ENCODE assay signal across 8 mouse cellular contexts in the genomic region with DNA sequence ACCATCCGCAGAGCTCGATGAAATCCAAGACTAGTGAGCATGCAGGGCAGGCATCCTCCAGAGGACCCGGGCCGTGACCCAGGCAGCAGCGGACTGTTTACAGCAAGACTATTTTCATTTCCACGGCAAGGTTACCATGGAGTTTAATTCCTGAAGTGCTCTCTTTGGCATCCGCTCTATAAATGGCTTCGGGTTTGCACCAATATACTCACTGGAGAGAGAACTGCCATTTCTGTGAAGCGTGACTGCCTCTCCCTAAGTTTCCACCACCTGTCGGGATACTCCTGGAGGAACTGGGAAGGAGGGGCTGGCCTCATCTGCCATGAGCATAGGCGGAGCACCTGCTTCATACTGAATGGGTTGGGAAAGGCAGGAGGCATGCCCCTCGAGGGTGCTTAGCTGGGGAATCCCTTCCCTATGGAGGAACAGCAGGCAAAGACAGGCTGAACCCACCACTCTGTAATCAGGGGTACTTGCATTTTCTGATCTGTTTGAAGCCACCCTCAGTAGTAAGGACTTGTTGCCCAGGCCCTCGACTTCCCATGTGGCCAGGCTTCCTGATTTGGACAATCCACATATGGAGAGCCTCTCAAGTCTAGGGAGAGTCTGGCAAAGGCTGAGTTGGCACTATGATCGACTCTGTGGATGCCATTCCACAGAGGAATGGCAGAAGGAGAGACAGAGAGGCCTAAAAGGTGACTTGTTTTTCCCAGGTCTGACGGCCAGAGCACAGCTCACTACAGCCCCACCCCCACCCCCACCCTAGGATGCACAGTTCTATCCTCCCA. TPM values are rescaled to one million over a fixed set of nuclear protein-coding genes. Genes with fewer than 3 reads are reported as not detected.
DNase-seq lines count a peak whose midpoint lies in the region; ATAC-seq and TF ChIP-seq lines count a peak whose summit lies in the region.

No protein-coding gene starts in this region.

- peak; percentile 63 for ATAC-seq in cerebellum, adult (ENCODE audit: insufficient number of reproducible peaks, low FRiP score, low TSS enrichment)
- ATAC-seq in intestine, postnatal 0 days: no peak
- ATAC-seq in megakaryocyte-erythroid progenitor cell, adult 5-6 weeks (replicated peaks; ENCODE audit: low FRiP score, low TSS enrichment, poor library complexity, severe bottlenecking): no peak

- no peak for DNase-seq in cerebellum, adult 8-10 months
- DNase-seq in lung, postnatal 36 days: peak; percentile 17
- DNase-seq in lung, adult 2 months: no peak
- peak; percentile 64 for DNase-seq in telencephalon, adult 2 months (ENCODE audit: low read depth, low spot score)
- DNase-seq in lung, postnatal 10 days: no peak

- peak overlapping the region; percentile 17; the same call in 1 of the 2 replicates for H3K9ac ChIP-seq in intestine, postnatal 0 days (ENCODE audit: low read depth, low read length)

- no peak overlapping the region; the same call in 1 of the 2 replicates for H3K4me2 ChIP-seq in intestine, postnatal 0 days (replicated peaks; ENCODE audit: low read depth)

- H3K27me3 ChIP-seq in intestine, postnatal 0 days (replicated peaks; ENCODE audit: control insufficient read depth, insufficient read depth, low read length): no peaks in the 10 kb centered on the region

- no peak for TF ChIP-seq POLR2A in lung, adult 2 months (IDR thresholded peaks at IDR 0.05; ENCODE audit: borderline replicate concordance, extremely low read depth, low read depth, low read length)

- no peak for TF ChIP-seq CTCF in lung, adult 2 months (IDR thresholded peaks at IDR 0.05; ENCODE audit: insufficient read depth, low read length)
- TF ChIP-seq CTCF in intestine, postnatal 0 days (IDR thresholded peaks at IDR 0.05; ENCODE audit: low read depth): no peak

- no peaks in the 10 kb centered on the region for H3K4me1 ChIP-seq in lung, adult 2 months (ENCODE audit: control insufficient read depth, insufficient read depth, low read length)
- peaks cover 16% of the 10 kb centered on the region for H3K4me1 ChIP-seq in intestine, postnatal 0 days (replicated peaks; ENCODE audit: control insufficient read depth, insufficient read depth, low read length)

- no peak overlapping the region for H3K4me3 ChIP-seq in lung, adult 2 months (replicated peaks; ENCODE audit: extremely low read depth, low read depth, low read length)
- no peak overlapping the region for H3K4me3 ChIP-seq in intestine, postnatal 0 days (ENCODE audit: low read depth, low read length)

- no peaks in the 10 kb centered on the region for H3K9me3 ChIP-seq in intestine, postnatal 0 days (ENCODE audit: control insufficient read depth)

- H3K27ac ChIP-seq in intestine, postnatal 0 days (ENCODE audit: low read depth, low read length): no peak overlapping the region

- no peaks in the 10 kb centered on the region for H3K36me3 ChIP-seq in intestine, postnatal 0 days (ENCODE audit: control insufficient read depth, insufficient read depth)

- 37% methylated on average over 15 of the region's 15 CpGs for WGBS in lung, adult 2 months
- 44% methylated on average over 15 of the region's 15 CpGs for WGBS in intestine, postnatal 0 days

RNA-seq across cellular contexts. Expression of gene Wnk2, which starts 19.8 kb away (rescaled TPM):
- 1.5 and 4.2 TPM in 2 replicates for polyA plus RNA-seq in lung, adult 2 months (2012; rRNA removed)
- polyA plus RNA-seq in intestine, postnatal 0 days (2015; fragmentation: Nextera tagmentation; extraction: Ambion mirVana): 1.7 and 2.3 TPM in 2 replicates
- 0.24 TPM in 1 of 2 replicates, not detected in the other for total RNA-seq in megakaryocyte-erythroid progenitor cell, adult 5-6 weeks (2014; fragmentation: Nextera tagmentation)
- not detected in 2 replicates for total RNA-seq in megakaryocyte-erythroid progenitor cell, adult 5-6 weeks (2017)

RNA-seq across cellular contexts. Expression of gene Ninj1, which starts 59.2 kb away (rescaled TPM):
- 161 and 222 TPM in 2 replicates for polyA plus RNA-seq in lung, adult 2 months (2012; rRNA removed)
- 108 and 111 TPM in 2 replicates for polyA plus RNA-seq in intestine, postnatal 0 days (2015; fragmentation: Nextera tagmentation; extraction: Ambion mirVana)
- total RNA-seq in megakaryocyte-erythroid progenitor cell, adult 5-6 weeks (2014; fragmentation: Nextera tagmentation): 34.5 and 36.1 TPM in 2 replicates
- total RNA-seq in megakaryocyte-erythroid progenitor cell, adult 5-6 weeks (2017): 18.7 and 18.9 TPM in 2 replicates

Comparison
In these comparisons a context has a peak if more than half of its experiments do, and no peak if none do; other contexts are left out.
1. DNase-seq: peak in lung, postnatal 36 days (single experiment) and telencephalon, adult 2 months (single experiment); none in cerebellum, adult 8-10 months (single experiment), lung, adult 2 months (single experiment) and lung, postnatal 10 days (single experiment).